Mouse (Mus musculus): ENCODE results near the gene Cep57l1. TPM values are rescaled to one million over a fixed set of nuclear protein-coding genes. Genes with fewer than 3 reads are reported as not detected.

The Cep57l1 gene
- polyA plus RNA-seq (2012; ENCODE audit: low replicate concordance) = 0.51 and 1.5 TPM in 2 replicates

GRCm38 (mm10) chr10:41809771-41810563, at the start of gene Cep57l1, which contains the start of gene Sesn1:
TSS of gene Cep57l1 (minus strand) at chr10:41809871.
TSS of gene Sesn1 (plus strand) at chr10:41809935.

GRCm38 (mm10) chr10:41716029-41716897, 93.4 kb downstream of the Cep57l1 start, which contains the start of gene Ccdc162:
TSS of gene Ccdc162 (minus strand) at chr10:41716634.

Other genes with a start within 250 kb of the Cep57l1 start
- 0.23 and 0.25 TPM in 2 replicates for gene Ccdc162, start 93.2 kb downstream of the Cep57l1 start, polyA plus RNA-seq (2012; ENCODE audit: low replicate concordance)
- gene Sesn1, start 64 bp upstream of the Cep57l1 start, polyA plus RNA-seq (2012; ENCODE audit: low replicate concordance) = 17.7 and 22.0 TPM in 2 replicates
- gene Armc2, start 208.6 kb upstream of the Cep57l1 start, polyA plus RNA-seq (2012; ENCODE audit: low replicate concordance) = 0.09 and 0.34 TPM in 2 replicates